Mouse (Mus musculus): ENCODE results near the gene Gm9732. TPM values are rescaled to one million over a fixed set of nuclear protein-coding genes. Genes with fewer than 3 reads are reported as not detected.

Gene Gm9732
- polyA plus RNA-seq (2015; fragmentation: Nextera tagmentation; extraction: Ambion mirVana), result not detected in 2 replicates

GRCm38 (mm10) chr14:43274986-43275511 lies at the start of gene Gm9732:
TSS of gene Gm9732 (plus strand) at chr14:43275036.

DNA sequence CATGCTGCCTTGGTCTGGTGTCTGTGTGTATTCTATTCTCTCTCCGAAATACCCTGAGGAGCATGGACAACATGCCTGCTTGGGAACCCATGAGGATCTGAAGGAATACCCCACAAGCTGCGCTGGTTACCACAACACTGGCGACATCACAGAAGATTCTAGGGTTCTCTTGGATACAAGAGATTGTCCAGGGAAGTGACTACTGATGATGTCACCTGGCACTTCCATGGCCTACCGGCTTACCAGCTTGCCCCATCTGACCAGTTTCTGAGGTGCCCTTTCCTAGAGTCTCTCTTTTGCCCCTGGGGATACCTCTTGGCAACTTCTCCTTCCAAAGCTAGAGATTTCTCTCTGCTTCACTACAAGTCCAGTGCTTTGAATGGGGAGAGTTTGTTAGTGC lies 39.6 kb upstream of the Gm9732 start, which contains the start of gene Gm8122:
Gene Gm8122 (minus strand): TSS at position 101 of the 400 bp plus-strand sequence.

DNA sequence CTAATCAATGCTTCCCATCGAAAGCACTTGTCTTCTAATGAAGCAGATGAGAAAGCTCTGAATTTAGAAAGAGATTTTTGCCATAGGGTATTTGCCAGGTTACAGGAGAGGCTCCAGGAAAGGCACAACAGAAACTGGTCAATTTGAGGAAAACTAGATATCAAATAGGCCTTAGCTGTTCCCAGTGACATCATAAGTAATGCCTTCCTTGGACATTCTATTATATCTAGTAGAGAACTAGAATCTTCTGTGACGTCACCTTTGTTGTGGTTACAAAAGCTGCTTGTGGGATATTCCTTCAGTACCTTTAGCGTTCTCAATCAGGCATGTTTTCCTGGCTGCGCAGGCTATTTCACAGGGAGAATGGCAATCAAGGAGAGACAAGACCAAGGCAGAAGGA lies 16.5 kb upstream of the Gm9732 start, which contains the start of gene Gm8126:
Gene Gm8126 (plus strand): TSS at position 301 of the 400 bp plus-strand sequence.

DNA sequence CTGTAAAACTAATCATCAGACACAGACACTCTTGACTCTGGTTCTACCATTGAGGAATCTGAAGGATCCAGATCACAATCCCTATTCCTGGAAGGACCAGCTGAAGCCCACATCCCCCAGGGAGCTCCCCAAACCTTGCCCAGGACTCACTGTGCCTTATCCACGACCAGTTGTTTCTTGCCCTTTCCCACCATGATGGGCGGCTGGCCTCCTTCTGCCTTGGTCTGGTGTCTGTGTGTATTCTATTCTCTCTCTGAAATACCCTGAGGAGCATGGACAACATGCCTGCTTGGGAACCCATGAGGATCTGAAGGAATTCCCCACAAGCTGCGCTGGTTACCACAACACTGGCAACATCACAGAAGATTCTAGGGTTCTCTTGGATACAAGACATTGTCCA lies 18.7 kb downstream of the Gm9732 start, which contains the start of gene Gm8127:
Gene Gm8127 (minus strand): TSS at position 330 of the 400 bp plus-strand sequence.

GRCm38 (mm10) chr14:43347711-43348110 lies 72.9 kb downstream of the Gm9732 start, which contains the start of gene 1700001F09Rik:
TSS of gene 1700001F09Rik (minus strand) at chr14:43347811.

Other genes starting within 250 kb of the Gm9732 start
- 0.19 TPM in 1 of 2 replicates, not detected in the other for gene Gm8094, start 198.4 kb upstream of the Gm9732 start, polyA plus RNA-seq (2015; fragmentation: Nextera tagmentation; extraction: Ambion mirVana)
- 0.52 and 0.57 TPM in 2 replicates for gene Gm8104, start 174.4 kb upstream of the Gm9732 start, polyA plus RNA-seq (2015; fragmentation: Nextera tagmentation; extraction: Ambion mirVana)
- gene Gm7233, start 95.2 kb upstream of the Gm9732 start, polyA plus RNA-seq (2015; fragmentation: Nextera tagmentation; extraction: Ambion mirVana), result 0.13 and 0.14 TPM in 2 replicates
- gene Gm8122, start 39.7 kb upstream of the Gm9732 start, polyA plus RNA-seq (2015; fragmentation: Nextera tagmentation; extraction: Ambion mirVana), result not detected in 2 replicates
- not detected in 2 replicates for gene Gm8126, start 16.4 kb upstream of the Gm9732 start, polyA plus RNA-seq (2015; fragmentation: Nextera tagmentation; extraction: Ambion mirVana)
- not detected in 2 replicates for gene Gm8127, start 18.8 kb downstream of the Gm9732 start, polyA plus RNA-seq (2015; fragmentation: Nextera tagmentation; extraction: Ambion mirVana)
- not detected in 2 replicates for gene 1700001F09Rik, start 72.8 kb downstream of the Gm9732 start, polyA plus RNA-seq (2015; fragmentation: Nextera tagmentation; extraction: Ambion mirVana)
- not detected in 2 replicates for gene Gm8138, start 141.3 kb downstream of the Gm9732 start, polyA plus RNA-seq (2015; fragmentation: Nextera tagmentation; extraction: Ambion mirVana)

All from neural tube, postnatal 0 days (tissue).